Mouse (Mus musculus): ENCODE data around the gene Zfyve27.

The Zfyve27 gene

GRCm38 (mm10) chr19:42243401-42243800 is 79.7 kb downstream of the Zfyve27 start:
- DNase-seq, result no peak
